Mouse (Mus musculus) adrenal gland, postnatal 36 days (tissue): ENCODE measurements around the gene Clic1. TPM values are rescaled to one million over a fixed set of nuclear protein-coding genes. Genes with fewer than 3 reads are reported as not detected.
"Not testable (repeated sequence)": the region's sequence is repeated elsewhere in the genome, so short reads cannot be mapped to it uniquely, and the experiment has no call there.

Experiments
- DNase-seq, 2 experiments: peaks; one replicate each; pipeline ENCODE4 v3.0.0; 2021; ENCODE audit warnings: mixed read lengths in 1 of 2
- total RNA-seq, 2 experiments: library from RNA; stranded (reverse); gene quantifications; 2 replicates each; pipeline ENCODE4 v1.2.3; 2021

Gene Clic1
- total RNA-seq, 2 experiments from 2014 or later = 83.6 to 109 TPM

DNA sequence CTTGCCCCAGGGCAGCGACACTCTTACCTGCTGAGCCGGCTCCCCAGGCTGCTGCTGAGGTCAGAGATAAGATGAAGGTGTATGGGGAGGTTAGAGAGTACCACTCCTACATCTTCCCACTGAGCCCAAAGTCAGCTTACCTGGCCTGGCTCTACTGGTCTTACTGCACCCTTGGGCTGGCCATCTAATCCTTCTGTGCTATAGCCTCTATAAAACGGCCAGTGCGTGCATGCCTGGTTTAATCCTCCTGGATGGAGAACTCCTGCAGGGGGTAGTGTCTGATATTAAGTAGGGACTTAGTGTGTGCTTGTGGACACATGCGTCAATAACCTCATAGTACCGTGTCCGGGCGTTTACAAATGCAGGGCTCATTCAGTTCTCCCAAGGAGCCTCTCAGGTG is 29.2 kb upstream of the Clic1 start:
- DNase-seq = no peak

DNA sequence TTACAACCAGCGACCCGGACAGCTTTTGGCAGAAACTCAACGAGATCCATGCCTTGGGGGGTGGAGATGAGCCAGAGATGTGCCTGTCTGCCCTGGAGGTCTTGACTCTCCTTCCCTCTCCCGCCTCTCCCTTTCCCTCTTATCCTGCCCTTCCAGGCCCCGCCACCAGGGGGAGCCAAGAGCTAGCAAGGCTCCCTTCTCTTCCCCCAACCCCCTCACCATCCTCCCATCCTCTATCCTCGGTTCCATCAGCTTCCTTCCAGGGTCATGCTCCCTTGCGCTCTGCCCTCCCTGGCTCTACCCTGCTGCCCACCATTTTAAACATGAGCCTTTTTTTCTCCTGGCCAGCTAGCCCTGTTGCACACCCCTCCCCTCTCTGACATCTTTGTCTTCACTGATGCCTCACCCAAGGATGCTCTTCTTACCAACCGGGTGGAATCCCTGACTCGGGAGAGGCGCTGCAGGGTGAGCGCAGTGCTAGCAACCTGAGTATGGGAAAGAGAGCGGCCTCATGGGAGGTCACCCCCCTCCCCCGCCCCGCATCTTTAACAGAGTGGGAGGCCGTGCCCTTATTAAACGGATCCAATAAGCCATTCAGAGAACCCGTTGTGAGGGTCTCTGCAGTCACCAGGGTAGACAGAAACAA is 28.5 kb upstream of the Clic1 start:
- DNase-seq = peak; percentile 88 to 93

DNA sequence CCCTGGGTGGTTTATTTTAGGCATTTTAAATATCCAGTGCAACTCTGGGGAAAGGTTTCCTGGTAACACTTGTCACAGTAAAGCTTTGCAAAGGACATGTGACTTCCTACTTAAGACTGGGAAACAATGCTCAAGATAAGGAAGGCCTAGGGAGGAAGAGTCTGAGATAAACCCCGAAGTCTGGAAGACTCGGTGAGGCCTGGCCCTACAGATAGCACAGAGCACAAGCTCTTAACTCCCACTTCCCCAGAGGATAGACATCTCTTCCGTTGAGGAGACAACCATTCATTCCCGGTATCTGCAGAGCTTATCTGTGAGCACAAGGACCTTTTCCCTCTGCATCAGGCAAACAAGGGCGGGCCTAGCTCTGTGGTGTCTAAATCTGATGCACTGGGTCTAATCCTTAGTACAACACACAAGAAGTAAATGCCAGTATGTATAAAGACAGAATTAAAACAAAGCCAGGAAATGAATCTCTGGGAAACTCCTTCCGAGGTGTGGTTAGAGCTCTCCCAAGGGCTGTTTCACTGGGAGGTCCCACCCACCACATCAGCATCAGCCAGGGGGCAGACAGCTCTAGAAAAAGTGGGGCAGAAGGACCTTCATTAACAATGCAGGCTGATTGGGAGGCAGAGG is 27.8 kb upstream of the Clic1 start:
- peak in 1 of 2 experiments; percentile 30 for DNase-seq

DNA sequence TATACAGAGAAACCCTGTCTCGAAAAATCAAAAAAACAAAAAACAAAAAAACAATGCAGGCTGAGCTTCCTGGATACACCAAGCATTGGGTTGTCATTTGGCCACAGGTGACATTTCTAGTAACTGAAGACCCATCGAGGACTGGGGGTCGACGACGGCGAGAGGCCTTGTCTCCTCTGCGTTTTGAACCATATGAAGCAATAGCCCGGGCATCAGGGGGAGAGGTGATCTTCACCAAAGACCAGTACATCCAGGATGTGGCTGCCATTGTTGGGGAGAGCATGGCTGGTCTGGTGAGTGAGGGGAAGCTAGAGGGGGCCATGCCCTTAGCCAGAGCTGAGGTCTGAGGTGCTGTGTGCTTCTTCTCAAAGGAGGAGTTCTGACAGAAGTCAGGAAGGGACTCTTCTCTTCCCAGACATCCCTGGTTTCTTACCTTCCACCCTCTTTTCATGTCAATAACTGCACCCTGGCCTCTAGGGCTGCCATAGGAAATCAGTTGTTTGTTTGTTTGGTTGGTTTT is 27.2 kb upstream of the Clic1 start:
- no peak for DNase-seq

GRCm38 (mm10) chr17:35023221-35023620 is 26.5 kb upstream of the Clic1 start:
- DNase-seq = no peak

DNA sequence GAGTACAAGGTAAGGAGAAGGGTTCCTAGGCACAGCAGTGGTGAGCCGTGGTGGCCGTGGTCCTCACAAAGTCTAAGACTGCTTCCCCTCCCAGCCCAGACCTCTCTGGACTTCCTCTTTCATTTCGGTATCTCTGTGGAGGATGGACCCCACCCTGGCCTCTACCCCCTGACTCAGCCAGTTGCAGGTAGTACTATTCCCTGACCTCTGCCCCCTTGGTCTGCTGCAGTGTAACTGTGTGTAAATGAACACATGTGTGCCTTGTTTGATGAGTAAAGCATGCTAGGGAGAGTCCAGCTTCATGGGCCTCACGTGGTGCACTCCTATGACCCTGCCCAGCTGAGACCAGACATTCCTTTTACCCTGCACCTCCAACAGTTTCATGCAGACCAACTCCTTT is 26.0 kb upstream of the Clic1 start:
- DNase-seq = no peak

- no peak for DNase-seq
Measured at GRCm38 (mm10) chr17:35024261-35024660, 25.5 kb upstream of the Clic1 start.

GRCm38 (mm10) chr17:35024691-35025488 is 24.9 kb upstream of the Clic1 start:
- no peak for DNase-seq

GRCm38 (mm10) chr17:35026206-35026605 is 23.6 kb upstream of the Clic1 start:
- no peak for DNase-seq

DNA sequence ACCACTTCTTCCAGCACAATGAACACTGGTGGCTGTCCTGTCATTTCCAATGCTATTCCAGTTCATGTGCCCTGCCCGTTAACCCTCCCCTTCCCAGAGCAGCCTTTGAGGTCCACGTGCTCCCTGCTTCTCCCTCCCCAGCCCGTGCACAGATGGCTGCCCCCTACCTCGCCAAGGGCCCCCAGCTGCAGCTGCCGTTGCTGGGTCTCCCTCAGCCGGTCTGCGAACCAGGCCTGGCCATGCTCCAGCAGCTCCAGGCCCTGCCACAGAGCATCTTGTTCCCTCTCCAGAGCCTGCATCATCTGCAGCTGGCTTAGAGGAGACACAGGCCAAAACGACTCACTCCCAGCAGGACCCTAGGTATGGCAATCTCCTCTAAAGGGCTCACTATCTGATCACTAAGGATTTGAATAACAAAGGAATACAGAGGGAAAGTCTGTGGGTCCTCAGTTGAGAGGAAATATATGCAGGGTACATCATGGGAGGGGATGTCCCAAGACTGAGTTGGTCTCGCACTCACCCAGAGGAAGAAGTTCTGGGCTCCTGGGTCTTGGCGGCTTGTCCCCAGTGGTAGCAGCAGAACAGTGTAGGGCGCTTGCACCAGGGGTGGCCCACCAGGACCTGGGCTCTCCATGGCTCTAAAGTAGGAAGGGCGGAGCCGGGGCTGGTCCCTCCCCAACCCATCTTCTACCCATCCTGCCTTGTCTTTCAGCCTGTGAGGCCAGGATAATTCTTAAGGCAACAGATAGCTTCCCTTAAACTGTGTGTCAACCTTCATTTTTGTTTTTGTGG is 22.3 kb upstream of the Clic1 start, which contains the start of gene Sapcd1:
Gene Sapcd1, minus strand, starts transcription at position 740 of the 792 bp plus-strand sequence.
- no peak for DNase-seq

DNA sequence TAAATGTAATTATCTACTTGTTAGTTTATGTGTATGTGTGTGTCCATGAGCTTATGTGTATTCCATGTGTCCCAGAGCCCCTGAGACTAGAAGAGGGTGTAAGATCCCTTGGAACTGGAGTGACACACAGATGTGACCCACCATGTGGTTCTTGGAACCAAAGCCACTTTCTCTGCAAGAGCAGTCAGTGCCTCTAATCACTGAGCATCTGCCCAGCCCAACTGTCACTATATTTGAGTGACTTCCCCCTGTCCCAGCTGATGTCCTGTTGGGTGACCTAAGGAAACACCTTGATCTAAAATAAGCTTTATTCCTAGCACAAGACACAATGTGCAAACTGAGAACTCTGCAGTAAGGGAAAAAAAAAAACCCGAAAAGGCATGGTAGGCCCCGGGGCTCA is 21.5 kb upstream of the Clic1 start:
- DNase-seq = no peak

- DNase-seq = peak in 1 of 2 experiments; percentile 40
Measured at GRCm38 (mm10) chr17:35029691-35030532, 19.9 kb upstream of the Clic1 start.

- no peak for DNase-seq
Measured at GRCm38 (mm10) chr17:35031272-35031671, 18.5 kb upstream of the Clic1 start.

DNA sequence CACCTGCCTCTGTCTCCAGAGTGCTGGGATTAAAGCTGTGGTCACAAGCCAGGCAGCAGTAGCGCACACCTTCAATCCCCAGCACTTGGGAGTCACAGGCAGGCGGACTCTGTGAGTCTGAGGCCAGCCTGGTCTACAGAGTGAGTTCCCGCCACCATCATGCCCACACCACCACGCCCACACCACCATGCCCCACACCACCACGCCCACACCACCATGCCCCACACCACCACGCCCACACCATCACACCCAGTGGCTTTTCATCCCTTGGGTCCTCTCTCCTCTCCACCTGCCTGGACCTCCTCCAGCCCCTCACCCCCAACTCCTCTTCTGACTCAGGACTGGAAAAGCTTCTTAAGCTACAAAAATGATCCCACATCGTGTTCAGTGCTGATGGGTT is 17.9 kb upstream of the Clic1 start:
- DNase-seq = no peak

- DNase-seq = no peak
Measured at GRCm38 (mm10) chr17:35032323-35032870, 17.4 kb upstream of the Clic1 start.

GRCm38 (mm10) chr17:35033703-35034102 is 16.1 kb upstream of the Clic1 start:
- not testable (repeated sequence) for DNase-seq

DNA sequence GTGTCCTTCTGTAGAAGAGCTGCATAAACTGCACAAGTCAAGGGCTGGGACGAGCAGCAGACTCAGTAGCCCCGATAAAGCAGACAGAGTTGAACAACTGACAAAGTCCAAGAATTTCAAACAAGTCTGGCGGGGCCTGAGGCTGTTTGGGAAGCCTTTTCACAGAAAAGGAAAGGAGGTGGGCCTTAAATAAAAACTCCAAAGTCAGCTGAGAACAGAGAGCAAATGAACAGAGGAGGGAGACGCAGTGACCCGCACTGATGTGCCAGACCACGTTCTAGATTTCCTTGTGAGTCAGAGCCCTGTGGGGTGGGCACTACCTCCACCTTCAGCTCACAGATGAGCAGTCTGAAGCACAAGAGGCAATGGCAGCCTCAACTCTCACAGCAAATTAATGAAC is 14.9 kb upstream of the Clic1 start:
- no peak for DNase-seq

DNA sequence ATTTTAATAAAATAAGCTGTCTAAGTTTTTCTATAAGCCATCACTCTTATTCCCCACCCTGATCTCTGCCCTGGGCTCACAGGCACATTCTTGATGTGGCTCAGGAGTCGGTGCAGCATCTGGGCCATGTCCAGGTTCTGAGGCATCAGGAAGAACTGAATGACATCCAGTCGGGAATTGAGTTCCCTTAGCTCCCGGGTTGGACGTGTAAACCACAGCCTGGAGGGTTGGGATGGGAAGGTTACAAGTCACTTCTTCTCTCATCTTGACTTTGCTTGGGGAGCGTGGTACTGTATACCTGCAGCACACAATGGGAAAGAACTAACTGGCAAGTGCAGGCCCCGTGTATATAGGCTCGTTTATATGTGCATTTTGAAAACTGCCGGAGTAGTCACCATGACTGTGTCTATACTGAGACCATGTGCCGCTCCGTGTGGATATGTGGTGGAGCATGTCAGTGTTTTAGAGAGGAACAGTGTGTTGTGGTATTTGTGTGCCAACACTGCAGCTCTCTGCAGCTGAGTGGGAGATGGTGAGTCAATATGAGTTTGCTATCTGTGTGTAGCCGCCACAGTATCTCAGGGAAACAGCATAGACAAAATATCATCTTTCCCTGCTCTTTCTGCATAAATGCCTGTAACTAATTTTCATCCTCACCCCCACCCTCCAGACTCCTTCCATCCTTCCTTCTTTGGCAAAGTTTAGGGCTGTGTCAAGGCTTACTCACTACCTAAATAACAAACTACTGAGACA is 10.5 kb upstream of the Clic1 start:
- DNase-seq = no peak

- DNase-seq = no peak
Measured at GRCm38 (mm10) chr17:35043794-35044193, 6.0 kb upstream of the Clic1 start.
